Mouse (Mus musculus): ENCODE measurements around the gene Cbx5.
A peak's percentile ranks its signal among the peaks of the same experiment; 100 is the strongest.

Cbx5 gene

GRCm38 (mm10) chr15:103185462-103186198 lies 54.0 kb downstream of the Cbx5 start:
- Histone ChIP-seq H3K36me3 (ENCODE audit: insufficient read depth, low read length) (peaks cover 28% of the 10 kb centered on the region), H3K27me3 (ENCODE audit: insufficient read depth, low read length) (peaks cover 38% of the 10 kb centered on the region), H3K4me1 (replicated peaks; ENCODE audit: low read depth, low read length) (peaks cover 62% of the 10 kb centered on the region), H3K4me3 (replicated peaks; ENCODE audit: low read length) (no peak overlapping the region), H3K9me3 (ENCODE audit: low read length) (no peaks in the 10 kb centered on the region)
- no peak for TF ChIP-seq NANOG (IDR thresholded peaks at IDR 0.05; ENCODE audit: borderline replicate concordance, low read length)
- peak; percentile 40 for TF ChIP-seq CTCF (conservative IDR thresholded peaks at IDR 0.05; ENCODE audit: low read length)

GRCm38 (mm10) chr15:103183651-103184610 lies 55.7 kb downstream of the Cbx5 start:
- peak overlapping the region; percentile 75 for H3K4me3 ChIP-seq (replicated peaks; ENCODE audit: low read length)
- TF ChIP-seq NANOG (IDR thresholded peaks at IDR 0.05; ENCODE audit: borderline replicate concordance, low read length) (no peak), POU5F1 (IDR thresholded peaks at IDR 0.05; ENCODE audit: borderline replicate concordance, low read length) (peak; percentile 39; the same call in 1 of the 2 replicates), CTCF (conservative IDR thresholded peaks at IDR 0.05; ENCODE audit: low read length) (no peak)
- H3K27me3 ChIP-seq (ENCODE audit: insufficient read depth, low read length) = peaks cover 55% of the 10 kb centered on the region
- H3K36me3 ChIP-seq (ENCODE audit: insufficient read depth, low read length) = peaks cover 13% of the 10 kb centered on the region
- peaks cover 48% of the 10 kb centered on the region for H3K4me1 ChIP-seq (replicated peaks; ENCODE audit: low read depth, low read length)
- no peaks in the 10 kb centered on the region for H3K9me3 ChIP-seq (ENCODE audit: low read length)

- Histone ChIP-seq H3K4me3 (replicated peaks; ENCODE audit: low read length) (peak overlapping the region; percentile 75), H3K4me1 (replicated peaks; ENCODE audit: low read depth, low read length) (peaks cover 52% of the 10 kb centered on the region), H3K27me3 (ENCODE audit: insufficient read depth, low read length) (peaks cover 62% of the 10 kb centered on the region), H3K36me3 (ENCODE audit: insufficient read depth, low read length) (peaks cover 5% of the 10 kb centered on the region), H3K9me3 (ENCODE audit: low read length) (no peaks in the 10 kb centered on the region)
- peak; percentile 51 for TF ChIP-seq CTCF (conservative IDR thresholded peaks at IDR 0.05; ENCODE audit: low read length)
- no peak for TF ChIP-seq POU5F1 (IDR thresholded peaks at IDR 0.05; ENCODE audit: borderline replicate concordance, low read length)
- TF ChIP-seq NANOG (IDR thresholded peaks at IDR 0.05; ENCODE audit: borderline replicate concordance, low read length) = no peak
Observed at GRCm38 (mm10) chr15:103183135-103183534, 56.5 kb downstream of the Cbx5 start.

GRCm38 (mm10) chr15:103182166-103182790 lies 57.3 kb downstream of the Cbx5 start:
- peaks cover 65% of the 10 kb centered on the region for H3K27me3 ChIP-seq (ENCODE audit: insufficient read depth, low read length)
- no peaks in the 10 kb centered on the region for H3K36me3 ChIP-seq (ENCODE audit: insufficient read depth, low read length)

GRCm38 (mm10) chr15:103180406-103180805 lies 59.2 kb downstream of the Cbx5 start:
- Histone ChIP-seq H3K4me3 (replicated peaks; ENCODE audit: low read length) (no peak overlapping the region), H3K4me1 (replicated peaks; ENCODE audit: low read depth, low read length) (peaks cover 61% of the 10 kb centered on the region), H3K27me3 (ENCODE audit: insufficient read depth, low read length) (peaks cover 81% of the 10 kb centered on the region), H3K36me3 (ENCODE audit: insufficient read depth, low read length) (no peaks in the 10 kb centered on the region), H3K9me3 (ENCODE audit: low read length) (no peaks in the 10 kb centered on the region)
- TF ChIP-seq POU5F1 (IDR thresholded peaks at IDR 0.05; ENCODE audit: borderline replicate concordance, low read length) = no peak
- TF ChIP-seq NANOG (IDR thresholded peaks at IDR 0.05; ENCODE audit: borderline replicate concordance, low read length) = no peak
- TF ChIP-seq CTCF (conservative IDR thresholded peaks at IDR 0.05; ENCODE audit: low read length) = no peak

More at GRCm38 (mm10) chr15:103182166-103182790, 57.3 kb downstream of the Cbx5 start:
- Histone ChIP-seq H3K9me3 (ENCODE audit: low read length) (no peaks in the 10 kb centered on the region), H3K4me3 (replicated peaks; ENCODE audit: low read length) (peak overlapping the region; percentile 75), H3K4me1 (replicated peaks; ENCODE audit: low read depth, low read length) (peaks cover 57% of the 10 kb centered on the region)
- TF ChIP-seq NANOG (IDR thresholded peaks at IDR 0.05; ENCODE audit: borderline replicate concordance, low read length) (no peak), CTCF (conservative IDR thresholded peaks at IDR 0.05; ENCODE audit: low read length) (peak; percentile 45)

GRCm38 (mm10) chr15:103178767-103179166 lies 60.8 kb downstream of the Cbx5 start:
- H3K4me1 ChIP-seq (replicated peaks; ENCODE audit: low read depth, low read length) = peaks cover 52% of the 10 kb centered on the region

GRCm38 (mm10) chr15:103178137-103178536 lies 61.5 kb downstream of the Cbx5 start:
- TF ChIP-seq CTCF (conservative IDR thresholded peaks at IDR 0.05; ENCODE audit: low read length) (peak; percentile 94), NANOG (IDR thresholded peaks at IDR 0.05; ENCODE audit: borderline replicate concordance, low read length) (no peak), POU5F1 (IDR thresholded peaks at IDR 0.05; ENCODE audit: borderline replicate concordance, low read length) (no peak)
- Histone ChIP-seq H3K36me3 (ENCODE audit: insufficient read depth, low read length) (no peaks in the 10 kb centered on the region), H3K4me3 (replicated peaks; ENCODE audit: low read length) (peak overlapping the region; percentile 54; the same call in 1 of the 2 replicates), H3K4me1 (replicated peaks; ENCODE audit: low read depth, low read length) (peaks cover 47% of the 10 kb centered on the region), H3K9me3 (ENCODE audit: low read length) (no peaks in the 10 kb centered on the region), H3K27me3 (ENCODE audit: insufficient read depth, low read length) (peaks cover 85% of the 10 kb centered on the region)

More at GRCm38 (mm10) chr15:103178767-103179166, 60.8 kb downstream of the Cbx5 start:
- Histone ChIP-seq H3K4me3 (replicated peaks; ENCODE audit: low read length) (no peak overlapping the region; the same call in 1 of the 2 replicates), H3K27me3 (ENCODE audit: insufficient read depth, low read length) (peaks cover 85% of the 10 kb centered on the region), H3K9me3 (ENCODE audit: low read length) (no peaks in the 10 kb centered on the region), H3K36me3 (ENCODE audit: insufficient read depth, low read length) (no peaks in the 10 kb centered on the region)
- TF ChIP-seq POU5F1 (IDR thresholded peaks at IDR 0.05; ENCODE audit: borderline replicate concordance, low read length) (no peak), NANOG (IDR thresholded peaks at IDR 0.05; ENCODE audit: borderline replicate concordance, low read length) (no peak), CTCF (conservative IDR thresholded peaks at IDR 0.05; ENCODE audit: low read length) (no peak)

- Histone ChIP-seq H3K36me3 (ENCODE audit: insufficient read depth, low read length) (no peaks in the 10 kb centered on the region), H3K27me3 (ENCODE audit: insufficient read depth, low read length) (peaks cover 85% of the 10 kb centered on the region), H3K4me1 (replicated peaks; ENCODE audit: low read depth, low read length) (peaks cover 42% of the 10 kb centered on the region), H3K9me3 (ENCODE audit: low read length) (no peaks in the 10 kb centered on the region), H3K4me3 (replicated peaks; ENCODE audit: low read length) (peak overlapping the region; percentile 54)
- TF ChIP-seq NANOG (IDR thresholded peaks at IDR 0.05; ENCODE audit: borderline replicate concordance, low read length) = no peak
- TF ChIP-seq POU5F1 (IDR thresholded peaks at IDR 0.05; ENCODE audit: borderline replicate concordance, low read length) = no peak
- no peak for TF ChIP-seq CTCF (conservative IDR thresholded peaks at IDR 0.05; ENCODE audit: low read length)
Observed at GRCm38 (mm10) chr15:103177611-103178041, 62.0 kb downstream of the Cbx5 start.

Measured in E14TG2a.4 (cell line).